Mouse (Mus musculus) neural tube, embryonic 15.5 days (tissue): Measurements from ENCODE around the gene Xrcc6. TPM values are rescaled to one million over a fixed set of nuclear protein-coding genes. Genes with fewer than 3 reads are reported as not detected.

Experiments
- ATAC-seq: fragments of 200-750 bp; cut with Nextera tagmentation; 2 replicates; pipeline ENCODE4 v1.8.0; 2017; ENCODE audit warnings: mild to moderate bottlenecking, moderate TSS enrichment, moderate library complexity; ENCODE audit not compliant: low FRiP score
- H3K27ac ChIP-seq: fragments of 300-500 bp; sonication (generic); replicated peaks from 2 replicates; pipeline ENCODE4 v1.5.1; 2015; ENCODE audit warnings: mild to moderate bottlenecking, inconsistent platforms
- H3K27me3 ChIP-seq: fragments of 300-500 bp; sonication (generic); replicated peaks from 2 replicates; pipeline ENCODE4 v1.6.1; 2015; ENCODE audit warnings: inconsistent platforms
- H3K36me3 ChIP-seq: fragments of 300-500 bp; sonication (generic); 2 replicates; pipeline ENCODE4 v1.6.1; 2015; ENCODE audit warnings: inconsistent platforms
- H3K4me1 ChIP-seq: fragments of 300-500 bp; sonication (generic); 2 replicates; pipeline ENCODE4 v1.6.1; 2015; ENCODE audit warnings: inconsistent platforms
- H3K4me2 ChIP-seq: fragments of 300-500 bp; sonication (generic); 2 replicates; pipeline ENCODE4 v1.6.1; 2015; ENCODE audit warnings: inconsistent platforms, mild to moderate bottlenecking, moderate library complexity
- H3K4me3 ChIP-seq: fragments of 300-500 bp; sonication (generic); replicated peaks from 2 replicates; pipeline ENCODE4 v1.5.1; 2015; ENCODE audit warnings: mild to moderate bottlenecking, inconsistent platforms
- H3K9ac ChIP-seq: fragments of 300-500 bp; sonication (generic); replicated peaks from 2 replicates; pipeline ENCODE4 v1.6.1; 2015; ENCODE audit warnings: mild to moderate bottlenecking, inconsistent platforms
- H3K9me3 ChIP-seq: fragments of 300-500 bp; sonication (generic); replicated peaks from 2 replicates; pipeline ENCODE4 v1.6.1; 2016; ENCODE audit warnings: inconsistent platforms
- WGBS: fragments of 180-500 bp; shearing (Covaris S2); methylation state at CpG from one replicate; pipeline ENCODE4 v1.1.7; 2015; ENCODE audit warnings: mixed read lengths; 5-methylcytosine and 5-hydroxymethylcytosine counted together
- polyA plus RNA-seq: library from polyadenylated mRNA; unstranded; fragments of >200 nt; fragmentation: Nextera tagmentation; extraction: Ambion mirVana; gene quantifications from 2 replicates; pipeline ENCODE4 v1.2.1, GENCODE M21; 2015

The Xrcc6 gene
- 41.6 and 74.7 TPM in 2 replicates for polyA plus RNA-seq

- Histone ChIP-seq H3K4me3 (no peak within 1 kb of the TSS), H3K4me2 (no peak within 1 kb of the TSS), H3K9ac (no peak within 1 kb of the TSS), H3K27me3 (no peaks in the 10 kb centered on the region), H3K27ac (no peak within 1 kb of the TSS), H3K9me3 (no peaks in the 10 kb centered on the region), H3K36me3 (no peaks in the 10 kb centered on the region), H3K4me1 (no peaks in the 10 kb centered on the region; the same call in 1 of the 2 replicates)
- ATAC-seq: no peak
- 92% methylated on average over 3 of the region's 3 CpGs for WGBS
Observed at GRCm38 (mm10) chr15:81987646-81988045, at the start of gene Xrcc6. Gene Xrcc6 (plus strand): TSS chr15:81987835.

GRCm38 (mm10) chr15:81938246-81938645, 49.4 kb upstream of the Xrcc6 start:
- H3K4me1 ChIP-seq: peaks cover 46% of the 10 kb centered on the region
- peak overlapping the region; percentile 82 for H3K9ac ChIP-seq
- H3K27ac ChIP-seq: peak overlapping the region; percentile 95
- peak overlapping the region; percentile 85 for H3K4me2 ChIP-seq
- H3K27me3 ChIP-seq: no peaks in the 10 kb centered on the region
- ATAC-seq: peak; percentile 23; the same call in 1 of the 2 replicates
- peak overlapping the region; percentile 69 for H3K4me3 ChIP-seq
- no peaks in the 10 kb centered on the region for H3K9me3 ChIP-seq
- WGBS: 36% methylated on average over 2 of the region's 2 CpGs
- H3K36me3 ChIP-seq: 0 out of 2 replicates have a peak, but pooled peaks cover 3% of the 10 kb centered on the region

DNA sequence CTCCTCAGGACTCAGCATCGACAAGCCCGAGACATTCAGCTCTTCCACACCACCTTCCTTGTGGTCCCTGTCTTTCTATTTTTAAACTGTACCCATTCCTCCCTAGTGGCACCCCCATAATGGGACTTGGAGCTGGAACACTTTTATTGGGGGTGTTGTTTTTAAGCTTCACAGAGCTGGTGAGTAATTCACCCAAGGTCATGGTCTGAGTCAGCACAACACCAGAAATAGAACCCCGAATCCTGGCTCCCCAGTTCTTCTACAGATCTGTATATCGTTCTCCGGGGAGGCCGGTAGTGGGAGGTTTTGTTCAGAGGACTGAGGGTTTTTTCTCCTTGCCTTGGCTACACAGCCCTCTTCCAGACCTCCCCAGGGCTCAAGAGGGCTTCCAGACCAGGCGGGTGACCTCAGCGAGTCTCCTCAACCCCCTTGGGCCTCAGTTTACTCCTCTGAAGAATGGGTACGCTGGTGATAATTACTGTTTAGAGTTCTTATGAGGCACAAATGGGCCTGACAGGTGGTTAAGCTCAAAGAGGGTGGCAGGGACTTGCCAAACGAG, 48.4 kb upstream of the Xrcc6 start:
- Histone ChIP-seq H3K27ac (peak overlapping the region; percentile 95; the same call in 1 of the 2 replicates), H3K4me2 (peak overlapping the region; percentile 85), H3K4me3 (no peak overlapping the region), H3K27me3 (no peaks in the 10 kb centered on the region), H3K9me3 (no peaks in the 10 kb centered on the region), H3K9ac (no peak overlapping the region), H3K4me1 (peaks cover 50% of the 10 kb centered on the region), H3K36me3 (0 out of 2 replicates have a peak, but pooled peaks cover 3% of the 10 kb centered on the region)
- WGBS: 90% methylated on average over 10 of the region's 10 CpGs
- ATAC-seq: no peak

DNA sequence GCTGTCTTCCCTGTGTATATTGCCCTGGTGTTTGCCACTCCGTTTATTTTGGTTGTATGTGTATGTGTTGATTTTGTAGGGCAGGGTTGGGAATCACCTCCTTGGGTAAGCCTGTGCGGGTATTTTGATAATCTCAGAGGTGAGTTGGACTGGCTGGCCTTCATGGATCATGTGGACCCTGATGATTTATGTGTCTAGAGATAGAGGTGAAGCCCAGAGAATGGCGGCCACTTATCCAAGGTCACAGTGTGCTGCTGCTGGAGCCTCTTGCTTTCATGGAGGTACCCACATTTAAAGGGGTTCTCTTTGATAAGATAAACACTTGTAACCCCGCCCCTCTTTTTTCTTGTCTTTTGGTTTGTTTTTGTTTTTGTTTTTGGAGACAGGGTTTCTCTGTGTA, 47.9 kb upstream of the Xrcc6 start:
- H3K27ac ChIP-seq: no peak overlapping the region
- H3K4me1 ChIP-seq: peaks cover 50% of the 10 kb centered on the region
- H3K9ac ChIP-seq: no peak overlapping the region
- 0 out of 2 replicates have a peak, but pooled peaks cover 3% of the 10 kb centered on the region for H3K36me3 ChIP-seq
- WGBS: 93% methylated on average over 4 of the region's 4 CpGs
- no peaks in the 10 kb centered on the region for H3K27me3 ChIP-seq
- ATAC-seq: no peak
- H3K4me3 ChIP-seq: no peak overlapping the region
- H3K9me3 ChIP-seq: no peaks in the 10 kb centered on the region
- no peak overlapping the region for H3K4me2 ChIP-seq

DNA sequence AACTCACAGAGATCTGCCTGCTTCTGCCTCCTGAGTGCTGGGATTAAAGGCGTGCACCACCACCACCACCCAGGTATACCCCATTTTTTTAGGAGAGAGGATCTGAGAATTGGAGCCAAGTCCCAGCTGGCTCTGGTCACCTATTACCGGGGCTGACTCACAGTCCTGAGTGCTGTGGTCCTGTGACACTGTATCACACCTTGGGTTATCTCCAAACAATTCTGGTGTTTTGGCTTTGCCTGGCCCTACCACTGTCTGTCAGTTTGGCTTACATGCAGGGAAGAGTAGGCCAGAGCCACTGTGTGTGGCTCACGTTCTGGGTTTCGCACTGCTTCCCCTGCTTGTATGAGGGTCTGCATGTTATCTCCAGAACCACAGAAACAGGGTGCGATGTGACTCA, 47.4 kb upstream of the Xrcc6 start:
- Histone ChIP-seq H3K4me3 (no peak overlapping the region), H3K4me1 (peaks cover 50% of the 10 kb centered on the region), H3K36me3 (0 out of 2 replicates have a peak, but pooled peaks cover 3% of the 10 kb centered on the region), H3K9me3 (no peaks in the 10 kb centered on the region), H3K4me2 (no peak overlapping the region), H3K9ac (no peak overlapping the region), H3K27me3 (no peaks in the 10 kb centered on the region), H3K27ac (no peak overlapping the region)
- 91% methylated on average over 5 of the region's 5 CpGs for WGBS
- no peak for ATAC-seq

- no peak for ATAC-seq
- no peak overlapping the region for H3K27ac ChIP-seq
- H3K9ac ChIP-seq: no peak overlapping the region
Observed at GRCm38 (mm10) chr15:81941010-81941409, 46.6 kb upstream of the Xrcc6 start.

GRCm38 (mm10) chr15:81943176-81943749, 44.4 kb upstream of the Xrcc6 start:
- Histone ChIP-seq H3K9ac (no peak overlapping the region), H3K27ac (no peak overlapping the region), H3K4me1 (peaks cover 26% of the 10 kb centered on the region), H3K36me3 (peaks cover 27% of the 10 kb centered on the region), H3K4me3 (no peak overlapping the region), H3K4me2 (no peak overlapping the region), H3K9me3 (no peaks in the 10 kb centered on the region), H3K27me3 (no peaks in the 10 kb centered on the region)
- 9% methylated on average over 9 of the region's 9 CpGs for WGBS
- 0 out of 2 replicates have a peak, but pooled peaks have one; percentile 19 for ATAC-seq

More at GRCm38 (mm10) chr15:81941010-81941409, 46.6 kb upstream of the Xrcc6 start:
- WGBS: 93% methylated on average over 2 of the region's 2 CpGs
- Histone ChIP-seq H3K4me2 (no peak overlapping the region), H3K9me3 (no peaks in the 10 kb centered on the region), H3K4me3 (no peak overlapping the region), H3K4me1 (peaks cover 48% of the 10 kb centered on the region), H3K36me3 (peaks cover 5% of the 10 kb centered on the region; the same call in 1 of the 2 replicates), H3K27me3 (no peaks in the 10 kb centered on the region)

DNA sequence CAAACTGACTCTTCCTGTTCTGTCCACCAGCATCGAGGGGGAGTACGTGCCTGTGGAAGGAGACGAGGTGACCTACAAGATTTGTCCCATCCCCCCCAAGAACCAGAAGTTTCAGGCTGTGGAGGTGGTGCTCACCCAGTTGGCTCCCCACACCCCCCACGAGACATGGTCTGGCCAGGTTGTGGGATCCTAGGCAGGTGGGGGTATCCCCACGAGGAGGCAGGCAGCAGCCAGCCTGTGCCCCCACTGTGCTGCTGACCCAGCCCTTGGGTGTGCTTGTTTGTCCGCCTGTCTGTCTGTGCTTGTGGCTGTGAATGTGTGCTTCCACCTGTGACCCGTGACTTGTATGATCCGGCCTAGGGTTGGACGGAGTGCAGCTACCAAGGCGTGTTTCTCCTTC, 38.6 kb upstream of the Xrcc6 start:
- Histone ChIP-seq H3K4me1 (no peaks in the 10 kb centered on the region), H3K9ac (no peak overlapping the region), H3K4me3 (no peak overlapping the region), H3K9me3 (no peaks in the 10 kb centered on the region), H3K36me3 (peaks cover 73% of the 10 kb centered on the region), H3K4me2 (no peak overlapping the region), H3K27me3 (no peaks in the 10 kb centered on the region), H3K27ac (no peak overlapping the region)
- ATAC-seq: no peak
- WGBS: 87% methylated on average over 10 of the region's 10 CpGs

GRCm38 (mm10) chr15:81949476-81950131, 38.0 kb upstream of the Xrcc6 start:
- no peak for ATAC-seq
- Histone ChIP-seq H3K27me3 (no peaks in the 10 kb centered on the region), H3K4me1 (no peaks in the 10 kb centered on the region), H3K4me2 (no peak overlapping the region), H3K9me3 (no peaks in the 10 kb centered on the region), H3K9ac (no peak overlapping the region), H3K36me3 (peaks cover 78% of the 10 kb centered on the region), H3K4me3 (no peak overlapping the region), H3K27ac (no peak overlapping the region)
- WGBS: 77% methylated on average over 11 of the region's 11 CpGs

DNA sequence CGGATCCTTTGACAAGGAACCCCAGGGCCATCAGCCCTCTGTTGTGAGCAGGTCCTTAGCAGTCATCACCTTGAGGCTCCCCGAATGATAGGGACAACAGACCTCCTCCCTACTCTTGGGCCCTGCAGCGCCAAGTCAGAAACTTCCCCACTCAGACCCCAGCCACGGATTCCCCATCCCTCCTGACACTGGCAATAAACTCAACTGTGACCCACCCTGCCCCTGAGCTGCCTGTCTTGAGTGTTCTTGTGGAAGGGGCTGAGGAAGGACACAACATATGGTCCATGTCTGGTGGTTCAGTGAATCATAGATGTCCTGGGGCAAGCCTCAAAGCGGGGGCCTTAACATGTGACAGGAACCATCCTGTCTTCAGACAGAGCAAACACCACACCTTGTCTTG, 36.9 kb upstream of the Xrcc6 start:
- Histone ChIP-seq H3K4me2 (no peak overlapping the region), H3K4me1 (no peaks in the 10 kb centered on the region), H3K9me3 (no peaks in the 10 kb centered on the region), H3K27me3 (no peaks in the 10 kb centered on the region), H3K4me3 (no peak overlapping the region), H3K9ac (no peak overlapping the region), H3K27ac (no peak overlapping the region), H3K36me3 (peaks cover 90% of the 10 kb centered on the region)
- WGBS: 88% methylated on average over 5 of the region's 5 CpGs
- no peak for ATAC-seq

GRCm38 (mm10) chr15:81951159-81951558, 36.5 kb upstream of the Xrcc6 start:
- Histone ChIP-seq H3K9me3 (no peaks in the 10 kb centered on the region), H3K4me3 (no peak overlapping the region), H3K9ac (no peak overlapping the region), H3K27ac (no peak overlapping the region), H3K4me1 (no peaks in the 10 kb centered on the region), H3K27me3 (no peaks in the 10 kb centered on the region), H3K36me3 (peaks cover 87% of the 10 kb centered on the region), H3K4me2 (no peak overlapping the region)
- no peak for ATAC-seq
- 88% methylated on average over 9 of the region's 9 CpGs for WGBS

GRCm38 (mm10) chr15:81952310-81952709, 35.3 kb upstream of the Xrcc6 start:
- no peaks in the 10 kb centered on the region for H3K9me3 ChIP-seq
- WGBS: 85% methylated on average over 4 of the region's 4 CpGs
- no peaks in the 10 kb centered on the region for H3K4me1 ChIP-seq
- H3K27me3 ChIP-seq: no peaks in the 10 kb centered on the region
- H3K4me3 ChIP-seq: no peak overlapping the region
- no peak overlapping the region for H3K4me2 ChIP-seq
- no peak overlapping the region for H3K27ac ChIP-seq
- peaks cover 75% of the 10 kb centered on the region for H3K36me3 ChIP-seq
- H3K9ac ChIP-seq: no peak overlapping the region
- ATAC-seq: no peak
